Mouse (Mus musculus) adrenal gland, postnatal 25 days (tissue): Measurements from ENCODE around the gene Prrt4. TPM values are rescaled to one million over a fixed set of nuclear protein-coding genes. Genes with fewer than 3 reads are reported as not detected.
A peak's percentile ranks its signal among the peaks of the same experiment; 100 is the strongest.

Source experiments
- DNase-seq: peaks from one replicate; pipeline ENCODE4 v3.0.0; 2021; ENCODE audit warnings: mixed read lengths
- microRNA-seq, 2 experiments: library from miRNA; unstranded; fragments of <30 nt; microRNA quantifications; one replicate each; pipeline ENCODE4 v1.2.0; 2021
- total RNA-seq: library from RNA; stranded (reverse); gene quantifications from 2 replicates; pipeline ENCODE4 v1.2.3, GENCODE M21; 2021

The Prrt4 gene
- total RNA-seq, 1 experiment from 2014 or later = 6.2 TPM

GRCm38 (mm10) chr6:29147407-29148010, 31.9 kb downstream of the Prrt4 start:
- DNase-seq = no peak

- peak; percentile 14 for DNase-seq
Measured at GRCm38 (mm10) chr6:29146641-29147040, 32.7 kb downstream of the Prrt4 start.

- DNase-seq = no peak
Measured at GRCm38 (mm10) chr6:29145456-29146307, 33.7 kb downstream of the Prrt4 start.

GRCm38 (mm10) chr6:29144971-29145370, 34.4 kb downstream of the Prrt4 start:
- no peak for DNase-seq

GRCm38 (mm10) chr6:29143608-29144007, 35.8 kb downstream of the Prrt4 start:
- DNase-seq = peak; percentile 68

- peak; percentile 6 for DNase-seq
Measured at GRCm38 (mm10) chr6:29137441-29137840, 41.9 kb downstream of the Prrt4 start.

- DNase-seq = no peak
Measured at GRCm38 (mm10) chr6:29133100-29133499, 46.3 kb downstream of the Prrt4 start.

GRCm38 (mm10) chr6:29126878-29127426, 52.4 kb downstream of the Prrt4 start:
- no peak for DNase-seq

- DNase-seq = no peak
Measured at GRCm38 (mm10) chr6:29119990-29120389, 59.4 kb downstream of the Prrt4 start.

Small RNA genes lying within 50 kb of the gene (microRNA-seq; reads per million reads assigned to microRNA genes)
- 0 reads per million in 2 experiments for gene Gm24303

Other genes with a start within 250 kb of the Prrt4 start
- gene Lep, start 119.4 kb downstream of the Prrt4 start, total RNA-seq = 3.0 and 6.3 TPM in 2 replicates
- 33.1 and 34.2 TPM in 2 replicates for gene Rbm28, start 14.6 kb downstream of the Prrt4 start, total RNA-seq
- 76.4 and 81.1 TPM in 2 replicates for gene Impdh1, start 36.8 kb upstream of the Prrt4 start, total RNA-seq
- 4.3 and 7.4 TPM in 2 replicates for gene Hilpda, start 92.9 kb upstream of the Prrt4 start, total RNA-seq
- gene Fam71f2, start 100.0 kb upstream of the Prrt4 start, total RNA-seq = 0.33 TPM in 1 of 2 replicates, not detected in the other
- not detected in 2 replicates for gene Fam71f1, start 139.6 kb upstream of the Prrt4 start, total RNA-seq
- gene Calu, start 168.5 kb upstream of the Prrt4 start, total RNA-seq = 126 and 127 TPM in 2 replicates
- 0.12 TPM in 1 of 2 replicates, not detected in the other for gene Opn1sw, start 208.9 kb upstream of the Prrt4 start, total RNA-seq
- gene Ccdc136, start 216.7 kb upstream of the Prrt4 start, total RNA-seq = 3.6 and 4.7 TPM in 2 replicates